Mouse (Mus musculus): Measurements from ENCODE around the gene Rxylt1.

The Rxylt1 gene

DNA sequence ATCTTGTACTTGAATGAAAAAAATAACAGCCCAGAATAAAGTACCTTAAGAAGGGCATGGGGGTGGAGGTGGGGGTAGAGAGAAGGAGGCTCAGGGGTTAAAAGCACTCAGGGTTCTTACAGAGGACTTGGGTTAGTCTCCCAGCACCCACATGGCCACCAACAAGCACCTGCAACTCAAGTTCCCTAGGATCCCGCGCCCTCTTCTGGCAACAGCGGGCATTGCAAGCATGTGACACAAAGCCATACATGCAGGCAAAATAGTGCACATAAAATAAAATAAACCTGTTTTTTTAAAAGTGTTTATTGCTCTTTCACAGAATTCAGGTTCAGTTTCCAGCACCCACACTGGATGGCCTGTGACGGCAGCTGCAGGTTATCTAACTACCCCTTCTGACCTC, 56.8 kb downstream of the Rxylt1 start:
- no peak for DNase-seq

DNA sequence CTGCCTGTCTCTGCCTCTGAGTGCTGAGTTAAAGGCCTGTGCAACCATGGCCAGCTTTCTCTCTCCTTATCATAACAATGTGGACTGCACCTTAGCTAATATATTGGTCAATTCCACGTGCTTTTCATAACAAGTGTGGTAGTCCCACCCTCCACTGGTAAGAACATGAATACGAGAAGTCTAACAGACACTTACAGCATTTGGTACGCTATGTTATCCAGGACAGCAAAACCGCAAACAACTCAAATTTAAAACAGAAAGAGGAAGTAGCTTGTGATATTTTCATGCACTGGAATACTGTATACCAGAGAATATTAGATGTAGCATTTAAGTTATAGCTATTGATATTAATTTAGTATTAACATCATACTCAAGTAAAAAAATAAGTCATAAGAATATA, 57.6 kb downstream of the Rxylt1 start:
- DNase-seq, result no peak

DNA sequence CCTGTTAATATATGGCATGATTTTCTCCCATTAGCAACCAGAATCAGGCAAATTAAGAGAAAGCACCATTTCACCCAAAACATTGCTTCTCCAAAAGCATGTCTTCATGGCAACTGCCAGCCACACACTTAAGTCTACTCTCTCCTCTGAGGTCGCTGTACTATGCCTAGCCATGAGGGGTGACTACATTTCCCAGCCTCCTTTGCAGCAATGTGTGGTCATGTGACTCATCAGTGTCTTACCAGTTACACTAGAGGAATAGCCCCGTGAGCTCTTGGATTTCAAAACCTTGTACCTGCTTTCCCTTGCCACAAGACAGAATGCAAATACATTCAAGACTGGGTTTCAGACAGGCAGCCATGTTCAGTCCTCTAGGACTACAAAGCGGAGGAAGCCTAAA, 58.6 kb downstream of the Rxylt1 start:
- no peak for DNase-seq

DNA sequence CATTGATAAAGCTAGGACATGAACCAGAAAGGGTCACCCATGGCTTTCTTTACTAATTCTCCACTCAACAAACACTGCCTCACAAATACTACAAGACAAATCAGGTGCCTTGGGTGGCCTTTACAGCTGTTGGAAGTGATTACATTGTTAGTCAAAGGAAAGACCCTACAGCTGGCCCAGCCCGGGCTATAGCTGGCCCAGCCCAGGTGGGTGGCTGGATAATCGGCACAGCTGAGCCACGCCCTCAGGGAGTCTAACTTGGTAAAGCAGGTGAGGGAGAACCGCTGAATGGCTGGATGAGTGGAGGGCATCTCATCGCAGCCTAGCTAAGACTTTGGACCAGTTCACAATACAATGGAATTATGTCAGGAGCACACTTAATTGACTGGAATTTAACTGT, 63.9 kb downstream of the Rxylt1 start:
- no peak for DNase-seq

DNA sequence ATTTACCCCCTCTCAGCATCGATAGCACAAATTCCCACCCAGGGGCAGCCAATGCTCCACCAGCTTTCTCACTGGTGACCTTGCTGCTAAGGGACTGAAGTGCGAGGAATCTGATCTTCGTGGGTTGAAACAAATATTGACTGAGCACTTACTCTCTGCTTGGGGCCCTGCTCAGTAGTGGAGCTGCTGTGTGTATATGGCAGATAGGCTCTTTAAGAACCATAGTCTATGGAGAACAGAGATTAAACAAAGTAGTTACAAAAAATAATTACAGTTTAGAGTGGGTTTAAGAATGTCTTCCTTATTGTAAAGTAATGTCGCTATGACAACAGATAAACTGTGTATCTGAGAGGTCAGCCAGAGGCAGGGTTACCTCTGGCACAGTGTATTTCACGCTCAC, 66.8 kb downstream of the Rxylt1 start:
- no peak for DNase-seq

DNA sequence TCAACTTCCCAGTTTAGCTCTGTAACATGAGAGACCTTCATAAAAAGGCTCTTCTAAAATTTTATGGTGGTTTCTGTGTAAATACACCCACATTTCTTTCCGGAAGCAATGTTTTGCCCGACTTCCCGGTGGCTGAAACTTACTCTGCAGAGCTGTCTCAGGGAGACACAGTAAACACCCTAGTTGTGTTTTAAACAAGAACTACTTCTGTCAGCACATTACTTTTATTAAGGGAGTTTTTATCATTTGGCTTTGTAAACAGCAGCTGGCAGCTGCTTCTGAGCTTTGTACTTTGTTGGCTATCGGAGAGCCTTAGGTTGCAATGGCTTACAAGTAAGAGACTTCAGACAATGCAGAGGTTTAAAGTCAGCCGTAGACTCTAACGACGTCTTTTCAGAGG, 67.4 kb downstream of the Rxylt1 start:
- DNase-seq, result no peak
